Mouse (Mus musculus) neural tube, embryonic 14.5 days (tissue): ENCODE results near the gene Surf4. TPM values are rescaled to one million over a fixed set of nuclear protein-coding genes. Genes with fewer than 3 reads are reported as not detected.

Source experiments
- ATAC-seq: fragments of 200-750 bp; cut with Nextera tagmentation; 2 replicates; pipeline ENCODE4 v1.8.0; 2017; ENCODE audit warnings: low read depth, mild to moderate bottlenecking, moderate TSS enrichment, moderate library complexity
- H3K27ac ChIP-seq: fragments of 300-500 bp; sonication (generic); 2 replicates; pipeline ENCODE4 v1.5.1; 2014; ENCODE audit warnings: low read depth, mild to moderate bottlenecking, control low read depth, low read length, moderate library complexity, mixed read lengths
- H3K27me3 ChIP-seq: fragments of 300-500 bp; sonication (generic); 2 replicates; pipeline ENCODE4 v1.6.1; 2014; ENCODE audit warnings: low read length; ENCODE audit not compliant: control insufficient read depth, insufficient read depth
- H3K36me3 ChIP-seq: fragments of 300-500 bp; sonication (generic); 2 replicates; pipeline ENCODE4 v1.6.1; 2014; ENCODE audit warnings: low read length, mixed read lengths; ENCODE audit not compliant: control insufficient read depth, insufficient read depth
- H3K4me1 ChIP-seq: fragments of 300-500 bp; sonication (generic); 2 replicates; pipeline ENCODE4 v1.6.1; 2014; ENCODE audit warnings: low read length; ENCODE audit not compliant: control insufficient read depth, insufficient read depth
- H3K4me2 ChIP-seq: fragments of 300-500 bp; sonication (generic); 2 replicates; pipeline ENCODE4 v1.6.1; 2014; ENCODE audit warnings: mild to moderate bottlenecking, low read depth, low read length, control low read depth
- H3K4me3 ChIP-seq: fragments of 300-500 bp; sonication (generic); 2 replicates; pipeline ENCODE4 v1.5.1; 2014; ENCODE audit warnings: low read depth, low read length, control low read depth, mixed read lengths
- H3K9ac ChIP-seq: fragments of 300-500 bp; sonication (generic); replicated peaks from 2 replicates; pipeline ENCODE4 v1.6.1; 2014; ENCODE audit warnings: low read depth, mild to moderate bottlenecking, control low read depth, low read length, mixed read lengths
- H3K9me3 ChIP-seq: fragments of 300-500 bp; sonication (generic); 2 replicates; pipeline ENCODE4 v1.6.1; 2016; ENCODE audit warnings: low read length; ENCODE audit not compliant: control insufficient read depth
- WGBS: fragments of 180-500 bp; shearing (Covaris S2); extraction: QIAGEN DNeasy Blood & Tissue Kit; methylation state at CpG from one replicate; pipeline ENCODE4 v1.1.7; 2014; 5-methylcytosine and 5-hydroxymethylcytosine counted together
- polyA plus RNA-seq: library from polyadenylated mRNA; unstranded; fragments of >200 nt; fragmentation: Nextera tagmentation; extraction: Ambion mirVana; gene quantifications from 2 replicates; pipeline ENCODE4 v1.2.1, GENCODE M21; 2014

The Surf4 gene
- polyA plus RNA-seq, 1 experiment from 2014 or later, result 87.1 TPM

DNA sequence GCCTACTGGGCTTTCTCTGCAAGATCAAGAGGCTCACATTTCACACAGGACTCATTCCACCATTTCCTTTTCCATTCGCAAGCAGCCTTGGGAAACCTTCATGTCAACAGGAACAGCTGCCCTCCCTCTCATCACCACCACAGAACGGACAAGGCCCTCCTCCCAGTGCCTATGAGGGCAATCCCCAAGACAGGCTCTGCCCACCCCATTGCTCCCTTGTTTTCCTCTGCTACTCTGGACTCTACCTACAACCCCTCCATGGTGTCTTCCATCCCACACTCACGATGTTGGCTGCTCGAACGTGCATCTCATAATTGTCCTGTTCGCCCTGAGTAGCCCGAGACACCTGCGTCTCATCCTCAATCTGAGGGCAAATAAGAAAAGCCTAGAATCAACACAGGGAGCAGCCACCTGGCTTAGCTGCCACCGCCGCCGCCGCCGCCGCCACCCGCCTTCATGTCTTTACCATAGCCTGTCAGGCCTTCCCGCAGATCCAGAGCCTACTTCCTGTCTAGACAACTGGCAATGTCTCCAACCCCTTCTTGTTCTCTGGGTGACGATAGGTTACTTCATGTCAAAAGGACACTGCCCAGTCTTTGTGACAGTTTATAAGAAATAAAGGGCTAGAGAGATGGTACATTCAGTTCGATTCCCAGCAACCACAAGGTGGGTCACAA lies 24.9 kb downstream of the Surf4 start:
- Histone ChIP-seq H3K4me1 (peaks cover 19% of the 10 kb centered on the region), H3K9me3 (no peaks in the 10 kb centered on the region), H3K9ac (peak overlapping the region; percentile 29; the same call in 1 of the 2 replicates), H3K4me2 (peak overlapping the region; percentile 69), H3K4me3 (peak overlapping the region; percentile 82; the same call in 1 of the 2 replicates), H3K27ac (no peak overlapping the region), H3K27me3 (no peaks in the 10 kb centered on the region), H3K36me3 (peaks cover 43% of the 10 kb centered on the region)
- 92% methylated on average over 18 of the region's 18 CpGs for WGBS
- ATAC-seq, result no peak

DNA sequence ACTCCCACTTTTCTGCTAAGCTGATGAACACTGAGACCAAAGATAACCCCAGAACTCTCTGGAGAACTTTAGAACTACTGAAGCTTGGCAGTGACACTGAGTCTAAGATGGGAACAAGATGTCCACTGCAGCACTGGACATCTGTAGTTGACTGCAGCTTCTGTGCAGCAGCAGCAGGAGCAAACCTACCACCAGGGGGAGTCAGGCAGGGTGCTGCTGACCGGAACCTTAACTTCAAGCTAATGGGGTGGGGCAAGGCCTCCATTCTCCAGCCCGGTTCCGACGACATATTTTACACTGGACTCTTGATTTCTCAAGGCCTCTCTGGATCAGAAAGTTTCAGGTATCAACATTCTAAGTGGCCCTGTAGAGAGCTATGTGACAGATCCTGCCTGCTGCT lies 26.6 kb downstream of the Surf4 start:
- no peak overlapping the region for H3K27ac ChIP-seq
- H3K9me3 ChIP-seq, result no peaks in the 10 kb centered on the region
- no peak for ATAC-seq
- H3K27me3 ChIP-seq, result no peaks in the 10 kb centered on the region
- peaks cover 20% of the 10 kb centered on the region for H3K4me1 ChIP-seq
- no peak overlapping the region for H3K4me2 ChIP-seq
- WGBS, result 66% methylated on average over 4 of the region's 4 CpGs
- H3K36me3 ChIP-seq, result peaks cover 26% of the 10 kb centered on the region
- no peak overlapping the region for H3K4me3 ChIP-seq
- H3K9ac ChIP-seq, result no peak overlapping the region

DNA sequence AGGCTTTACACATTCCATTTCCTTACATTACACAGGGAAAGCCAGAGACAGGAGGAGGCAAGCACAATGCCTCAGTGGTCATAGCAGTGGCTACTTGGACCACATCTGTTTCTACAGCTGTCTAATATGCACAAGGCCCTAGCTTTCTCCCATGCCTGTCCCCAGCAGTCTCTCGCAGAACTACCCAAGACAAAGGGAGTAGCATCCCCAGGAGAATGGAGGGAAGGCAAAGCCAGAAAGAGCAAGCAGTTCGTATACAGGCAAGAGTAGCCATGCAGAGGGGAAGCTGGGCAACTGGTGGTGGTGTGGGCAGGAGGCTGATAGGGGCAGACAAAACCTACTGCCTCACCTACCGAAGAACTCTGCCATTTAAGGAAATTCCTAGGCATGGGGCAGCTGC lies 27.3 kb downstream of the Surf4 start:
- Histone ChIP-seq H3K36me3 (peaks cover 22% of the 10 kb centered on the region), H3K4me3 (no peak overlapping the region), H3K27me3 (no peaks in the 10 kb centered on the region), H3K4me2 (no peak overlapping the region), H3K9ac (no peak overlapping the region), H3K9me3 (no peaks in the 10 kb centered on the region), H3K27ac (no peak overlapping the region), H3K4me1 (peaks cover 21% of the 10 kb centered on the region)
- 94% methylated on average over 3 of the region's 3 CpGs for WGBS
- no peak for ATAC-seq

DNA sequence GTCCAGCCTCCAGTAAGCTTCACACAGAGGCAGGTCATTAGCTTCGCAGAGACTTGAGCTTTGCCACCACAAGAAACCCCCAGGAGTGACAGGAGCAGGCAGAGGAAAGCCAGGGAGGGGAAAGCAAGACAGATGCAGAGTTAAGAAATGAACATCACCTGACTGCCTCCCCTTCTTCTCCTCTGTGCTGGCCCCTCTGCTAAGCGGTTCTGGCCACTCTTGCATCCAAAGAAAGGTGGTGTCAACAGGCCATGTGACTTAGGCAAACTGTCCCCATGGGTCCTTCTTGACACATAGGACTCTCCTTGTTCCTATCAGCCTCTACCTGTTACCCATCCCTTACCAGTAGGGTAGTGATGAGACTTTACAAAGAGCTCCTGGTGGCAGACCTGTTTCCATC lies 27.8 kb downstream of the Surf4 start:
- Histone ChIP-seq H3K4me1 (peaks cover 22% of the 10 kb centered on the region), H3K36me3 (peaks cover 22% of the 10 kb centered on the region), H3K4me2 (no peak overlapping the region), H3K9me3 (no peaks in the 10 kb centered on the region), H3K27ac (no peak overlapping the region), H3K9ac (no peak overlapping the region), H3K27me3 (no peaks in the 10 kb centered on the region), H3K4me3 (no peak overlapping the region)
- WGBS, result 100% methylated on average over 2 of the region's 2 CpGs
- ATAC-seq, result no peak

DNA sequence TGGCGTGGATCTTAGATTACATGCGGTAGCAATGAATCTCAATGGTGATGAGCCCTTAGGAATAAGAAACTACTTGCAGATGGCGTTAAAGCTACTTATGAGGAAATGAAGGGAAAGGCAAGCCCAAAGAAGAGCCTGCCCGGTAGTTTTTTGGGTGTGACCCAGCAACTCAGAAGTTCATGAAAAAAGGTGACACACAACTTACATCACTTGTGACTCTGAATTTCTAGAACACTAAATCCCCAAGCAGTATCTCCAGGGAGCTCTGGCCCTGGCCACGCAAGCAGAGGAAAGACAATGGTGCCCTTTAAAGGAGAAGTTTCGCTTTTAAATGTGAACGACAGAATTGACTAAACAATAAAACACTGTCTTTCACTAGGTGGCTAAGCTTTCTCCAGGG lies 30.4 kb downstream of the Surf4 start:
- Histone ChIP-seq H3K27ac (peak overlapping the region; percentile 63), H3K4me1 (peaks cover 9% of the 10 kb centered on the region), H3K4me2 (peak overlapping the region; percentile 51), H3K9me3 (no peaks in the 10 kb centered on the region), H3K27me3 (no peaks in the 10 kb centered on the region), H3K36me3 (peaks cover 35% of the 10 kb centered on the region), H3K9ac (peak overlapping the region; percentile 78), H3K4me3 (peak overlapping the region; percentile 78)
- WGBS, result 10% methylated on average over 7 of the region's 7 CpGs
- ATAC-seq, result no peak

DNA sequence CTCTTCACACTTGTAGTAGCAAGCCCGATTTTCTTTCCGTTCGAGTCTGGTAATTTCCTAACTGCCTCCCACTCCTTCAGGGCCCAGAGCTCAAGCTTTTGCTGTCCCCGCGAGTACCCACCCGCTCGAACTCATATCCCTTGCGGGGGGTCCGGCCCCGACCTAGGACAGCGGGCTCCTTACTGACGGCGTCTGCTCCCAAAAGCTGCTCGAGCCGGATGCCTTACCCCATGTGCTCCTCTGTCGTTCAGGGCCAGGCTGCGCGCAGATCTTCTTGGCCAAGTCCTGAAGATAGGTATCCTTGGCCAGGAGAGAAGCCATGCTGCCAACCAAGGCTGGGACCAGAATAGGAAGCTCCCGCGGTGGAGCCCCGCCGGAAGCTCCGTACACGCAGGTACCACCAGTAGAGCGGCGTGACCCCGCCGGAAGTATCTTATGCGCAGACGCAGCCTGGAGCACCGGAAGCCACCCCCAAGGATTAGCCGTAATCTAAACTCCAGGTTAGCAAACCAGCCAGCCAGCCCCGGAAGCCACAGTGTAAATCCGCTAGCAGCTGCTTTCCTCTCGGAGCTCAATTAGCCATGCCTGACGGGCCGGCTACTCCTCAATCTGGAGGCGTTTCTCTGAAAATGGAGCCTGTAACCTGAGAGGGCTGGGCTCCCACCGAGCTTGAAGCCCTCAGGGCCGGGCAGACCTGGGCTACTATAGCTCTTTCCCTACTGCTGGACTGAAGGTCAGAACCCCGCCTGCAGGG lies 31.1 kb downstream of the Surf4 start, which contains the start of gene Surf6:
Gene Surf6, minus strand, starts transcription at position 413 of the 754 bp plus-strand sequence.
- Histone ChIP-seq H3K27me3 (no peaks in the 10 kb centered on the region), H3K4me1 (peaks cover 9% of the 10 kb centered on the region), H3K9me3 (no peaks in the 10 kb centered on the region), H3K9ac (peak within 1 kb of the TSS; percentile 78), H3K27ac (peak within 1 kb of the TSS; percentile 63), H3K4me3 (peak within 1 kb of the TSS; percentile 78), H3K4me2 (peak within 1 kb of the TSS; percentile 51), H3K36me3 (peaks cover 39% of the 10 kb centered on the region)
- ATAC-seq, result peak; percentile 96
- under 1% methylated on average over 41 of the region's 41 CpGs for WGBS

DNA sequence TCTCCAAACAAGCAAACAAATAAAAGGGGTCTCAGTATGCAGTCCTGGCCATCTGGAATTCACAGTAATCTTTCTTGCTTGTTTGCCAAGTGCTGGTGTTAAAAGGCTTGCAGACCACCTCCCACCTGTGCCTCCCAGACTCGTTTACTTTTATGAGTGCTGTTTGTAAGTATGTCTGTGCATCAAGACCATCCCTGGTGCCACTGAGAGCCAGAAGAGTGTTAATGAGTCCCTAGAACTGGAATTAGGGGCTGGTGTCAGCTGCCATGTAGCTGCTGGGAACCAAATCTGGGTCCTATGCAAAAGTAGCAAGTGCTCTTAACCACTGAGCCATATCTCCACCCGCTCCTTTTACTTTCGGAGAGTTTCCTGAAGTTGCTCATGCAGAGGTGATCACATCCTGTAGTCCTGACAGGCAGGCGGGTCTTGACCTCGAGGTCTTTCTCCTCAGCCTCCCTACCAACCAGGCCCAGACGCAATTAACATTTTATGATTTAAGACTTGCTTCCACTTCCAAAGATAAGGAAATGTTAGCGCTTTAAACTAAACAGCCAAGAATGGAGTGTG lies 31.8 kb downstream of the Surf4 start:
- H3K9me3 ChIP-seq, result no peaks in the 10 kb centered on the region
- H3K4me2 ChIP-seq, result peak overlapping the region; percentile 51
- no peak for ATAC-seq
- H3K27me3 ChIP-seq, result no peaks in the 10 kb centered on the region
- H3K4me1 ChIP-seq, result peaks cover 9% of the 10 kb centered on the region
- H3K4me3 ChIP-seq, result peak overlapping the region; percentile 78
- peak overlapping the region; percentile 78 for H3K9ac ChIP-seq
- 12% methylated on average over 7 of the region's 7 CpGs for WGBS
- no peak overlapping the region for H3K27ac ChIP-seq
- peaks cover 37% of the 10 kb centered on the region for H3K36me3 ChIP-seq

DNA sequence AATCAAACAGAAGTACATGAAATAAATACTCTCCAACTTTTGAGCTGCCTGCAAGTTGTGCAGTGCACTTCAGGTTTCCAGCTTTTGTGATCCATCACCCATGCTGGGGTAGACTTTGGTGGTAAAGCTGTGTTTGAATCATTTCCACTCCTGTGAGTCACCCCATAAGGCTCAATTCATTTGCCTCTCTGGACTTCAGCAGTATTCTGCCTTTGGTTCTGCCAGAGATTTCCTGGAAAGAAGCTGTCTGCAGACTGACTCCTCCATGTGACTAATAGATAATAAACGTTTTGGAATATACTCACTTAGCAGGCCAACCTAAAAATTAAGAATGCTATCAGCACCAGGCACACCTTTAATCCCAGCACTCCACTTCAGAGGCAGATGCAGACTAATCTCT lies 33.0 kb downstream of the Surf4 start:
- H3K4me1 ChIP-seq, result peaks cover 9% of the 10 kb centered on the region
- no peak overlapping the region for H3K4me2 ChIP-seq
- H3K36me3 ChIP-seq, result peaks cover 32% of the 10 kb centered on the region
- H3K9me3 ChIP-seq, result no peaks in the 10 kb centered on the region
- H3K27me3 ChIP-seq, result no peaks in the 10 kb centered on the region
- WGBS, result 85% methylated on average over 1 of the region's 1 CpGs
- H3K9ac ChIP-seq, result no peak overlapping the region
- no peak overlapping the region for H3K27ac ChIP-seq
- ATAC-seq, result no peak
- H3K4me3 ChIP-seq, result no peak overlapping the region

DNA sequence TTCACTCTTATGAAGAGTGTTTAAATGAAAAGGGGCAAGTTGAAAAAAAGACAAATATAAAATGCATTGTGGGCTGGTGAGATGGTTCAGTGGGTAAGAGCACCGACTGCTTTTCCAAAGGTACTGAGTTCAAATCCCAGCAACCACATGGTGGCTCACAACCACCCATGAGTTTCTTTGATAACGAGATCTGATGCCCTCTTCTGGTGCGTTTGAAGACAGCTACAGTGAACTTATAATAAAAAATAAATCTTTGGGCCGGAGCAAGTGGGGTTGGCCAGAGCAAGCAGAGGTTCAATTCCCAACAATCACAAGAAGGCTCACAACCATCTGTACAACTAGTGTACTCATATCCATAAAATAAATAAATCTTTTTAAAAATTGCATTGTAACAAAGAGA lies 37.8 kb downstream of the Surf4 start:
- 92% methylated on average over 4 of the region's 4 CpGs for WGBS
- H3K4me3 ChIP-seq, result no peak overlapping the region
- no peak for ATAC-seq
- H3K27ac ChIP-seq, result no peak overlapping the region
- no peak overlapping the region for H3K4me2 ChIP-seq
- no peaks in the 10 kb centered on the region for H3K4me1 ChIP-seq
- no peak overlapping the region for H3K9ac ChIP-seq
- H3K9me3 ChIP-seq, result no peaks in the 10 kb centered on the region
- H3K27me3 ChIP-seq, result no peaks in the 10 kb centered on the region
- peaks cover 62% of the 10 kb centered on the region for H3K36me3 ChIP-seq
